Mouse (Mus musculus): ENCODE results near the gene Mepe.

Gene Mepe

GRCm38 (mm10) chr5:104339706-104340512 lies 14.8 kb downstream of the Mepe start:
- TF ChIP-seq GATA4 (IDR thresholded peaks at IDR 0.05; ENCODE audit: insufficient replicate concordance, low read length): no peak

- TF ChIP-seq GATA4 (IDR thresholded peaks at IDR 0.05; ENCODE audit: insufficient replicate concordance, low read length): no peak
These were observed 15.3 kb downstream of the Mepe start for GRCm38 (mm10) chr5:104340513-104340829.

- no peak for TF ChIP-seq GATA4 (IDR thresholded peaks at IDR 0.05; ENCODE audit: insufficient replicate concordance, low read length)
These were observed 17.8 kb downstream of the Mepe start for GRCm38 (mm10) chr5:104342881-104343280.

DNA sequence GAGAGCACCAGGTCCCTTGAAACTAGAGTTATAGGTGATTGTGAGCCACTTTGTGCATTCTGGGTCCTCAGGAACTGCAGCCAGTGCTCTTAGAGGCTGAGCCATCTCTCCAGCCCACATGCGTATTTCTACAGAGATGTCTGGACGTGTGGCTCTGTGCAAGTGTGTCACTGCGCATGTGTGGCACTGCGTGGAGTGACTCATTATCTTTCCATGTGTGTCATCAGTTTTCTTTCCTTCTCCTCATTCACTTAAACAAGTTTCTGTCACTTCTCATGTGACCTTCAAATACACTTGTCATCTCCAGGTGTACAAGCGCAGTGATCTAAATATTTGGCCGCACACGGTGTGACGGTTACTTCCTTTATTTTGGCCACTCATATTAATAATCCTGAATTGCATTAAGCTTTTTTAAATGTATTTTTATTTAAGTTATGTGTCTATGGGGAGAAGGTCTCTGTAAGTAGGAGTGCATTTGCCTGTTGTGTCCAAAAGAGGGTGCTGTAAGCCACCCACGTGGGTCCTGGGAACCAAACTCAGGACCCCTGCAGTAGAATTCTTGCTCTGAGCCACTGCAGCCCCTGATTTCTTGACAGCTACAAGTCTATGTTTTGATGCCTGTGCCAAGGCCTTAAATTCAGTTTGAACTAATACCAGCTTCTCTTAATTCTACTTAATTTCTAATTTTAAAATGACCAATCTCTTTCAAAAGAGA lies 19.6 kb downstream of the Mepe start:
- TF ChIP-seq GATA4 (IDR thresholded peaks at IDR 0.05; ENCODE audit: insufficient replicate concordance, low read length): no peak

DNA sequence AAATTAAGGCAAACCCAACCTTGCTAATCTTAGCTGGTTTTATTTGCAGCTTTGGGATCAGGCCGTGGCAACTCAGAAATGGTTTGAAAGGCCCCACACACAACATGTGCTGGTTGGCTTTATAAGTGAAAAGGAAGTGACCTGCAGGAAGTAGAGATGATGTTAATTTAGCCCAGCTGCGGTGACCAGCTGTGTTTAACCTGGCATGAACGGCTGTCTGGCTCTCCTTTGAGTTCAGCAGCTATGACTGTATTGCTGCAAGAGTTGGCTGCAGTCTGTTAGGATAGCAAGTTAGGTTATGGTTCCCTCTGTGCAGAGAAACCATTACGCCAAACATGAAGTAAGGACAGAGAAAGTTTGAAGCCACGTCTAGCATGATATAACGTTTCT lies 20.1 kb downstream of the Mepe start:
- no peak for TF ChIP-seq GATA4 (IDR thresholded peaks at IDR 0.05; ENCODE audit: insufficient replicate concordance, low read length)

DNA sequence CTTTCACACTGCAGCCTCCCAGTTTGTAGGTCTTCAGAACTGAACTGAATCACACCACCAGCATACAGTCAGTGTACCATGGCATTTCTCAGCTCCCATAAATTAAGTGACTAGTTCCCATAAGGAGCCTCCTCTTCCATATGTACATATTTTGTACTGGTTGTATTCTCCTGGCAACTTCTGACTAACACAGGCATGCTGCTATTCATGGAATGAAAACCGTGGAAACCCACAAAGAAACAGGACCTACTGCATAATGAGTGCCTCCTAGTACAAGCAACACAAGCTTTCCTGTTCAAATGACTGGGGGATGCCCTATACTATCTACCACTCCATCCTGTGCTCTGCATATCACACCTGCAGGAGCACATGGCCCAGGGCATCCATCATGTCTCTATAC lies 25.9 kb downstream of the Mepe start:
- no peak for TF ChIP-seq GATA4 (IDR thresholded peaks at IDR 0.05; ENCODE audit: insufficient replicate concordance, low read length)

DNA sequence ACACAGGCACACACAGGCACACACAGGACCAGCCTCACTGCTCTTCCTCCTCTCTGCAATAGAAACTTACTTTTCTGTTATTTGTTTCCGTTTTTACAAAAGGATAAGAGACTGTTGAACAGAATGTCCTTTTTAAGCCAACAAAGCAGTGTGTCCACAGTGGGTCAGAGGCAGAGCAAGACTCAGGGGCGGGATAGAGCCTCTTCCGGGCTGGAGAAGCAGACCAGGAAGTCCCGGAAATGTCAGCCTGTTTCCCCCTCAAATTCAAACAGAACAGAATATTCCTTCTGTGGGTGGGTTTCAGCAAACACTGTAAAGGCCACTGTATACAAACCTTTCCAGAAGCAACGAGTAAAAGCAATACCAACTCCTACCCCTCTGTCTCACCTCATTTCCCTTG lies 26.7 kb downstream of the Mepe start:
- no peak for TF ChIP-seq GATA4 (IDR thresholded peaks at IDR 0.05; ENCODE audit: insufficient replicate concordance, low read length)

DNA sequence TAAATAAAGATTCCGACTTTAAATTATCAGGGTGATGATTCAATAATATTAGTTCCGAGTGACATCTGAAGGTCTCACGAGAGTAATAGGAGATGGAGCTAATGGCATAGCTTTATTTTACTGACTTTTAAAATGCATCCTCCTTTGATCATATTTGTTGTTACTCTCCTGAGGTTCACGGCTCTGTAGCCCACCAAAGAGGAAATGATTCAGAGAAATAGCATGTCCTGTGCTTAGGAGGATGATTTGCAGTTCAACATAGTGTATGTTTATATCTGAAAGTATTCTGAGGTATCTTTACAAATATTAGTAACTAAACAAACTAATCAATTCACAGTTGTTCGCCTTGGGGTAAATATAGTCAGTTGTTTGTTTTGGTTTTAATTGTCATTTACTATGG lies 32.4 kb downstream of the Mepe start:
- no peak for TF ChIP-seq GATA4 (IDR thresholded peaks at IDR 0.05; ENCODE audit: insufficient replicate concordance, low read length)

DNA sequence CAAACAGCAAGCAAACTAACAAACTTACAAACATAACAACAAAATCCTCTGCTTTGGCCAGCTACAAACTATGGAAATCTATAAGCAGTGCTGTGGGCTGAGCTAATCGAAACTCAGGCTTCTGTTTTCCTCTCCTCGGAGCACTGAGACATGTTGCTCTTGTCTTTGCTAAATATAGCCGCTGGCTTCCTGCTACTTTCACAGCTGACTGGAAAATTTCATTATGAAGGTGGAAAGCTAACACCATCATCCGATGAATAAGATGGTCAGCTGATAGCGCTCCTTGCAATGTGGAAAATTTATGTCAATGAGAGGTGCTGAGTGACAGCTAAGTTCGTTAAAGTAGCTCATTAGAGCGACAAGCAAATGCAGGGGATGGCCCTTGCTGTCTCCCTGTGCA lies 33.5 kb downstream of the Mepe start:
- no peak for TF ChIP-seq GATA4 (IDR thresholded peaks at IDR 0.05; ENCODE audit: insufficient replicate concordance, low read length)

DNA sequence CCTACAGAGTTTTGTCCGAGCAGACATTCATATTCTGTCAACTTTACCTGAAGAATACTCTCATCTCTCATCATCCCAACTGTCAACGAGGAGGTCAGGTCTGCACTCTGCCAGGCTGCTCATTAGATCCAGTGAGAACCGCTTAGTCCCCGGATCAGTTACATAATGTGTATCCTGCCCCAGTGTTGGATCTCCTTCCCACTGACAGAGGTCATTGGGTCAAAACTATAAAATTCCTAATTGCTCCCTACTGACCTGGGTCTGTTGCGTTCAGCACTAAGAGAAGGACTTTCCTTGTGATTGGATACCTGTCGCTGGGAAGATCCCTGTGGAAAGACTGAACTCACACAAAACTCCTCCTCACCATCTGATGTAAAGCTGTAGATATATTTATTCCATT lies 34.1 kb downstream of the Mepe start:
- no peak for TF ChIP-seq GATA4 (IDR thresholded peaks at IDR 0.05; ENCODE audit: insufficient replicate concordance, low read length)

GRCm38 (mm10) chr5:104370580-104370979 lies 45.5 kb downstream of the Mepe start:
- TF ChIP-seq GATA4 (IDR thresholded peaks at IDR 0.05; ENCODE audit: insufficient replicate concordance, low read length): no peak

GRCm38 (mm10) chr5:104371284-104371683 lies 46.2 kb downstream of the Mepe start:
- TF ChIP-seq GATA4 (IDR thresholded peaks at IDR 0.05; ENCODE audit: insufficient replicate concordance, low read length): no peak

GRCm38 (mm10) chr5:104373648-104374307 lies 48.6 kb downstream of the Mepe start:
- no peak for TF ChIP-seq GATA4 (IDR thresholded peaks at IDR 0.05; ENCODE audit: insufficient replicate concordance, low read length)

- TF ChIP-seq GATA4 (IDR thresholded peaks at IDR 0.05; ENCODE audit: insufficient replicate concordance, low read length): peak; percentile 41; the same call in 1 of the 2 replicates
These were observed 49.2 kb downstream of the Mepe start for GRCm38 (mm10) chr5:104374308-104374660.

- no peak for TF ChIP-seq GATA4 (IDR thresholded peaks at IDR 0.05; ENCODE audit: insufficient replicate concordance, low read length)
These were observed 50.0 kb downstream of the Mepe start for GRCm38 (mm10) chr5:104375132-104375531.

GRCm38 (mm10) chr5:104376890-104377289 lies 51.8 kb downstream of the Mepe start:
- TF ChIP-seq GATA4 (IDR thresholded peaks at IDR 0.05; ENCODE audit: insufficient replicate concordance, low read length): no peak
